Mouse (Mus musculus) ES-Bruce4 (cell line): Measurements from ENCODE around the gene Carmil2. TPM values are rescaled to one million over a fixed set of nuclear protein-coding genes. Genes with fewer than 3 reads are reported as not detected.

ENCODE experiments used
- H3K27ac ChIP-seq: 2 replicates; pipeline ENCODE4 v1.5.1; 2012; ENCODE audit warnings: low read length, inconsistent platforms; ENCODE audit not compliant: insufficient read depth
- H3K27me3 ChIP-seq: 2 replicates; pipeline ENCODE4 v1.6.1; 2012; ENCODE audit warnings: mild to moderate bottlenecking, low read length, inconsistent platforms; ENCODE audit not compliant: control insufficient read depth, poor library complexity, insufficient read depth, severe bottlenecking
- H3K36me3 ChIP-seq: 2 replicates; pipeline ENCODE4 v1.6.1; 2012; ENCODE audit warnings: inconsistent platforms, mild to moderate bottlenecking, low read length, moderate library complexity; ENCODE audit not compliant: control insufficient read depth, poor library complexity, insufficient read depth, severe bottlenecking
- H3K4me1 ChIP-seq: one replicate; pipeline ENCODE4 v1.8.1; 2011; ENCODE audit warnings: low read length; ENCODE audit not compliant: control insufficient read depth, insufficient read depth
- H3K4me3 ChIP-seq: 2 replicates; pipeline ENCODE4 v1.5.1; 2011; ENCODE audit warnings: low read depth, mild to moderate bottlenecking, low read length
- H3K9ac ChIP-seq: 2 replicates; pipeline ENCODE4 v1.6.1; 2012; ENCODE audit warnings: low read depth, mild to moderate bottlenecking, inconsistent platforms; ENCODE audit not compliant: poor library complexity, severe bottlenecking
- H3K9me3 ChIP-seq: replicated peaks from 2 replicates; pipeline ENCODE4 v1.6.1; 2012; ENCODE audit warnings: mild to moderate bottlenecking, low read length, inconsistent platforms; ENCODE audit not compliant: control insufficient read depth, poor library complexity, insufficient read depth, severe bottlenecking
- CTCF ChIP-seq: IDR thresholded peaks from one replicate; pipeline ENCODE4 v1.8.1; 2011; ENCODE audit warnings: low read depth, low read length
- EP300 ChIP-seq: IDR thresholded peaks from 2 replicates; pipeline ENCODE4 v1.6.1; 2011; ENCODE audit warnings: low read depth, low read length; ENCODE audit not compliant: insufficient read depth
- POLR2A ChIP-seq: IDR thresholded peaks from one replicate; pipeline ENCODE4 v1.8.1; 2011; ENCODE audit warnings: low read length; ENCODE audit not compliant: insufficient read depth
- polyA plus RNA-seq: library from polyadenylated mRNA; stranded (reverse); fragments of >200 nt; gene quantifications from 2 replicates; pipeline ENCODE4 v1.2.4, GENCODE M21; 2011; ENCODE audit warnings: low read depth; ENCODE audit not compliant: missing spikeins, insufficient read depth, insufficient read length

The Carmil2 gene
- polyA plus RNA-seq, 1 experiment: 4.7 TPM

DNA sequence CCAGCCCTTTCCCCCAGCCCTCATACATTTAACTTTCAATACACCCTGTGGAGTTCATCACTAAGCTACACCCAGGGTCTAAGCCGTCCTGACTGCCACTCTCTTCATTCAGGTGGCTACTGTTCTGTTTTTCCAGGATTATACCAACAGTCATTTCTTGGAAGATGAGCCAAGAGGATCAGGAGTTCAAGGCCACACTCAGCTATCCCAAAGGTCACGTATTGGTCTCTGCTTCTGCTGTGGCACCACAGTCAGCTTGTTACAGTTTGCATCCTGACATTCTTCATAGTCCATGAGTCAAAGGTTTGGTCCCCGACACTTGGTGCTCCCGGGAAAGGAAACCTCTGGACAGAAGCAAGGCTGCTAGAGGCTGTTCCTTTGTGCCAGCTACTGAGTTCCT, 33.6 kb downstream of the Carmil2 start:
- H3K36me3 ChIP-seq: no peaks in the 10 kb centered on the region
- H3K27me3 ChIP-seq: no peaks in the 10 kb centered on the region
- no peak overlapping the region for H3K9ac ChIP-seq
- H3K4me3 ChIP-seq: no peak overlapping the region
- no peaks in the 10 kb centered on the region for H3K9me3 ChIP-seq
- no peak for TF ChIP-seq EP300
- TF ChIP-seq CTCF: no peak
- TF ChIP-seq POLR2A: no peak
- no peaks in the 10 kb centered on the region for H3K4me1 ChIP-seq
- no peak overlapping the region for H3K27ac ChIP-seq

DNA sequence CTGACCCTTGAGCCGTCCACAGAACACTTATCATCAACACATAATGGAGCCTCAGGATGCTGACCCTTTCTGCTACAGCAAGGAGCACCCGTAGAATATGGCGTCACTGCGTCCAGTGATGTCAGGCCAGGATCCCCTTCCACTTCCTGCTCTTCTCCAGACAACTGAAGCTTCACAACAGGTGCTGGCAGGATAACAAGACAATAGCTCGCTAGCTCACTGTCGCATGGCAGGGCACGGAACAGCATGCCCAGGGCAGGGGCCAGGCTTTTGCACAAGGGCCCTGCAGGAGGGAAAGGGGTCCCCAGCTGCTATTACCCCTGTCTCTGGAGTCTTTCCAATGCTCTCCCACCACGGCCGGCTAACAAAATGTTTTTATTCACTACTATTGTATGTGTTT, 36.8 kb downstream of the Carmil2 start:
- no peaks in the 10 kb centered on the region for H3K9me3 ChIP-seq
- no peaks in the 10 kb centered on the region for H3K27me3 ChIP-seq
- H3K36me3 ChIP-seq: no peaks in the 10 kb centered on the region
- no peak overlapping the region for H3K27ac ChIP-seq
- TF ChIP-seq CTCF (no peak), EP300 (no peak), POLR2A (no peak)
- H3K4me1 ChIP-seq: no peaks in the 10 kb centered on the region
- H3K4me3 ChIP-seq: no peak overlapping the region
- no peak overlapping the region for H3K9ac ChIP-seq

DNA sequence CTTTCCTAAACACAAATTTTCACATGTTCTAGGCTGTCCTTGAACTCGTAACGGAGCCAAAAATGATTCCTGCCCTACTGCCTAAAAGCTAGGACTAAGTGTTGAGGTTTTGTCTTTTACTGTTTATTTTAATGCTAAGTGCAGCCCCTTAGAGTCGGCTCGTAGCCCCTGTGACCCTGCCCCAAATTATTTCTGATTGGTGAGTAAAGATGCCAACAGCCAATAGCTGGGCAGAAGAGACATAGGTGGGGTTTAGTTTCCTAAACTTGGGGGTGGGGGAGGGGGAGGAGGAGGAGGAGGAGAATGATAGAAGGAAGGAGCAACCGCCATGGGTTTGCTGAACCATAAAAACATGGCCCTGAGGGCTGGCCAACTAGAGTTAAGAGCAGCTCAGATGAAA, 39.7 kb downstream of the Carmil2 start:
- Histone ChIP-seq H3K9ac (no peak overlapping the region), H3K36me3 (no peaks in the 10 kb centered on the region)

DNA sequence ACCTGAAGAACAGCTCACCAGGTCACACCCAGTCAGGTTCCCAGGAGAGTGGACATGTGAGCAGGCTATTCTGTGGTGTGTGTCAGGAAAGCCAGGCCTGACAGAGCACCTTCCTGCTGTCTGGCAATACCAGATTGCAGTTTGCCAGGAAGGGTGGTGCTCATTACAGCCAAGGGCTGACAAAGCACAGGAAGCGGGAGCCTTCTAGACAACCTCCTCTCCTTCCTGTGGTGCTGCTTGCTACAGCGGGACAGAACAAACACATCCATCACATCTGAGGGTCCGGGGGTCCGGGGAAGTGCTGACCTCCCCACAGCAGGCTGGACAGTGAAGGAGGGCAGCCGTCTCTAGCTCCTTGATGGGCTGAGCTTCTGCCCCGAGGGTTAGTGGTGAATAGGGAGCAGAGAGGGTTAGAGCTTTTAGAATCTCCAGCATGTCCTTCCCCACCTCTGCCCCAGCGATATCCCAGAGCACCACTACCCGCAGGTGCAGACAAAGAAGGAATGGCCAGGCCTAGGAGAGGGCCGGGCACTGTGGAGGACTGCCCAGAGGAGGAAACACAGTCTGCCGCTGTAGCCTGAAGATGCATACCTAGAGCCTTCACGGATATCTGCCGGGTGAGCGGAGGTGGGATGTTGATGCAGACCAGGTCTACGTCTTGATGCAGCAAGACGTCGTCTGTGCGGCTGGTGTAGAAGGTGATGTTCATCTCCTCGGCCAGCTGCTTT, 41.5 kb downstream of the Carmil2 start:
- Histone ChIP-seq H3K36me3 (no peaks in the 10 kb centered on the region), H3K27ac (no peak overlapping the region), H3K4me3 (no peak overlapping the region), H3K4me1 (no peaks in the 10 kb centered on the region), H3K9ac (no peak overlapping the region), H3K27me3 (no peaks in the 10 kb centered on the region), H3K9me3 (no peaks in the 10 kb centered on the region)
- TF ChIP-seq CTCF: no peak
- TF ChIP-seq POLR2A: no peak

More for the DNA sequence above, 39.7 kb downstream of the Carmil2 start:
- Histone ChIP-seq H3K9me3 (no peaks in the 10 kb centered on the region), H3K4me1 (no peaks in the 10 kb centered on the region), H3K27me3 (no peaks in the 10 kb centered on the region), H3K27ac (no peak overlapping the region; the same call in 1 of the 2 replicates), H3K4me3 (no peak overlapping the region)
- TF ChIP-seq POLR2A (no peak), CTCF (no peak), EP300 (no peak)

DNA sequence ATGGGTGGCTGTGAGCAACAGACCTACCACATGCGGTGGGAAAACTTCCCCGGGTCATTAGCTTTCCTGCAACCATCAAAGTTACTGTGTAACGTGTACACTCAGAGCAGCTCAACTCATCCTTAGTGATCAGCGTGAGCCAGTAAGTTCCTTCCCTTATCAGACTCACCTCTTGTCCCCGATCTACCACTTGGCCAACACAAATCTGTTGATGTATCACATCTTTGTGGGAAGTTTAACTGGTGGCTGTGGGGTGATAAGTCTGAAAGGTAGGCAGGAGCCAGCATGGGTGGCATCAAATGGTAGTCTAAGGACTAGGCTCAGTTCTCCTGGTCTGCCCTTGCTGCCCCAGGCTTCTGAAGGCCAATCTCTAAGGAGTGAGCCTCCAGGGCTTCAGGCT, 46.1 kb downstream of the Carmil2 start:
- TF ChIP-seq EP300 (no peak), CTCF (no peak), POLR2A (no peak)
- H3K36me3 ChIP-seq: no peaks in the 10 kb centered on the region
- H3K9me3 ChIP-seq: no peaks in the 10 kb centered on the region
- no peaks in the 10 kb centered on the region for H3K27me3 ChIP-seq
- no peak overlapping the region for H3K9ac ChIP-seq
- H3K4me1 ChIP-seq: no peaks in the 10 kb centered on the region
- H3K27ac ChIP-seq: no peak overlapping the region
- no peak overlapping the region for H3K4me3 ChIP-seq

DNA sequence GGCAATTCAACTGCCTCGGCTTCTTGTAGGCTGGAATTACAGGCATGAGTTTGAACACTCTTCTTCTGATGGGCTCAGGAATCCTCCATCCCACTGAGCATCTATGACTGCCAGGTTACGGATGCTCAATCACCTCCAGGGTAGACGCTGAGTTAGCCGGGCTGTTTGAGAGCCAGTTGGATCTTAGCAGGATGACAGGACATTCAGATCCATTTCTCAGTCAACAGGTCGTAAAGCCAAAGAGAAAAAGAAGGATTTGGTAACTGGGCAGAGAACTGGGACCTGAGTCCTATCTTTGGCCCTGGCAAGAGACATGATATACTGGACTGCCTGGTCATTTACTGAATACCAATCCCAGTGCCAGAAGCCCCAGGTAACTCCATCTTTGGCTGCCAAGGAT, 53.1 kb downstream of the Carmil2 start:
- no peaks in the 10 kb centered on the region for H3K9me3 ChIP-seq
- H3K27me3 ChIP-seq: no peaks in the 10 kb centered on the region
- H3K4me1 ChIP-seq: no peaks in the 10 kb centered on the region
- no peak for TF ChIP-seq EP300
- TF ChIP-seq CTCF: no peak
- no peak for TF ChIP-seq POLR2A
- H3K9ac ChIP-seq: no peak overlapping the region
- H3K27ac ChIP-seq: no peak overlapping the region
- H3K4me3 ChIP-seq: no peak overlapping the region
- H3K36me3 ChIP-seq: no peaks in the 10 kb centered on the region
